Mouse (Mus musculus) liver, embryonic 14.5 days (tissue): ENCODE data around the gene Megf11. TPM values are rescaled to one million over a fixed set of nuclear protein-coding genes. Genes with fewer than 3 reads are reported as not detected.

ENCODE experiments used
- ATAC-seq: fragments of 200-750 bp; cut with Nextera tagmentation; 2 replicates; pipeline ENCODE4 v1.8.0; 2017; ENCODE audit warnings: moderate number of reproducible peaks, mild to moderate bottlenecking, moderate library complexity; ENCODE audit not compliant: insufficient read depth
- DNase-seq, 3 experiments: peaks; one replicate each; pipeline ENCODE4 v3.0.0-alpha.2; 2012 to 2013; ENCODE audit warnings: low read depth in 3 of 3, low spot score in 3 of 3
- H3K27ac ChIP-seq: fragments of 300-500 bp; sonication (generic); 2 replicates; pipeline ENCODE4 v1.5.1; 2014; ENCODE audit warnings: moderate library complexity, mild to moderate bottlenecking, control low read depth, inconsistent platforms
- H3K27me3 ChIP-seq: fragments of 300-500 bp; sonication (generic); 2 replicates; pipeline ENCODE4 v1.6.1; 2014; ENCODE audit warnings: mild to moderate bottlenecking, low read length, moderate library complexity; ENCODE audit not compliant: control insufficient read depth, insufficient read depth
- H3K36me3 ChIP-seq: fragments of 300-500 bp; sonication (generic); replicated peaks from 2 replicates; pipeline ENCODE4 v1.6.1; 2014; ENCODE audit warnings: low read depth; ENCODE audit not compliant: control insufficient read depth, insufficient read depth
- H3K4me1 ChIP-seq, 2 experiments: fragments of 200-500 bp in 1 of 2; fragments of 300-500 bp in 1 of 2; sonication (generic) in 1 of 2; replicated peaks; 2 replicates each; pipeline ENCODE4 v1.6.1; 2012 to 2014; ENCODE audit warnings: antibody characterized with exemption in 1 of 2, inconsistent platforms in 1 of 2, low read length in 1 of 2; ENCODE audit not compliant: control insufficient read depth in 2 of 2, insufficient read depth in 2 of 2
- H3K4me2 ChIP-seq: fragments of 300-500 bp; sonication (generic); 2 replicates; pipeline ENCODE4 v1.6.1; 2014; ENCODE audit warnings: low read depth, mild to moderate bottlenecking, control low read depth, moderate library complexity
- H3K4me3 ChIP-seq, 2 experiments: fragments of 200-500 bp in 1 of 2; fragments of 300-500 bp in 1 of 2; sonication (generic) in 1 of 2; 2 replicates each; pipeline ENCODE4 v1.5.1; 2012 to 2014; ENCODE audit warnings: low read depth in 2 of 2, low read length in 2 of 2, mild to moderate bottlenecking in 2 of 2, control low read depth in 1 of 2, inconsistent platforms in 1 of 2, moderate library complexity in 1 of 2; ENCODE audit not compliant: insufficient read depth in 1 of 2
- H3K9ac ChIP-seq: fragments of 300-500 bp; sonication (generic); replicated peaks from 2 replicates; pipeline ENCODE4 v1.6.1; 2014; ENCODE audit warnings: mild to moderate bottlenecking, control low read depth, moderate library complexity
- H3K9me3 ChIP-seq: fragments of 300-500 bp; sonication (generic); 2 replicates; pipeline ENCODE4 v1.6.1; 2016; ENCODE audit warnings: low read length, mixed read lengths; ENCODE audit not compliant: control insufficient read depth
- CTCF ChIP-seq: IDR thresholded peaks from 2 replicates; pipeline ENCODE4 v1.5.1; 2016; ENCODE audit warnings: antibody characterized with exemption, low read depth, control low read depth
- EP300 ChIP-seq: IDR thresholded peaks from 2 replicates; pipeline ENCODE4 v1.6.1; 2016; ENCODE audit warnings: antibody characterized with exemption, low read depth
- WGBS: fragments of 180-500 bp; shearing (Covaris S2); extraction: QIAGEN DNeasy Blood & Tissue Kit; methylation state at CpG from one replicate; pipeline ENCODE4 v1.1.7; 2014; ENCODE audit not compliant: insufficient replicate concordance; 5-methylcytosine and 5-hydroxymethylcytosine counted together
- polyA plus RNA-seq, 2 experiments: library from polyadenylated mRNA; depleted of rRNA in 1 of 2; stranded (reverse) in 1 of 2; unstranded in 1 of 2; fragments of >200 nt; fragmentation: Nextera tagmentation in 1 of 2; extraction: Ambion mirVana in 1 of 2; gene quantifications; 2 replicates each; pipeline versions ENCODE4 v1.2.1 to v1.2.3; 2012 to 2014

The Megf11 gene
- polyA plus RNA-seq, 2 experiments: 0.18 to 0.28 TPM

DNA sequence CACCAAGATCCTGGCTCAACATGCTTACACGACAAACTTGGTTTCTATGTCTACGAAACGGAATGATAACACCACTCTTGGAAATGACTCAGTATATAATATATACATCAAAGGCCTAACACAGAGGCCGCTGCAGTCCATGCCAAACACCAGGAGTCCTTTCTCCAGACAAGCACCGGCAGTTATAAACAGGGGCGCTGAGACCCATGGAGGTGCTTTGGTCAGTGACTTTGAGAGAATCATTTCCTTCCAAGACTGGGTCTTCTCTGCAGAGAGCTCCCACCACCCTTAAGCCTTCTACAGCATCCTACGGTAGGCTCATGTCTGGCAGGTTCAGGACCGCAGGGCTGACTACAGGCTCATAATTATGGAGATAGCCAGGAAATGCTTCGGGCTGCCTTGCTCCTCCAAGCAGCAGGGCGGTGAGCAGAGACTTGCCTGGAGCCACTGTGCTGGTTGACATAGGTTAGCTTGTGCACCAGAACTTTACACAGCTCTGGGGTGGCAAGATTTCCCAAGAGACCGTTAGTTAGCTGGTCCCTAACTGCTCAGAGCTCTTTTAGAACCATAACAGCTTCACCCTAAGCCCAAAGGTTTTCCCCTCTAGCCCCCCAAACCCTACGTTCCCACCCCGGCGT lies 219.8 kb downstream of the Megf11 start:
- Histone ChIP-seq H3K9ac (no peak overlapping the region), H3K27me3 (no peaks in the 10 kb centered on the region; the same call in 1 of the 2 replicates), H3K4me3 (no peak overlapping the region), H3K4me2 (no peak overlapping the region), H3K27ac (no peak overlapping the region), H3K9me3 (no peaks in the 10 kb centered on the region), H3K36me3 (no peaks in the 10 kb centered on the region), H3K4me1 (0 out of 4 replicates have a peak, but pooled peaks cover 0 to 1% of the 10 kb centered on the region in 2 experiments)
- no peak for DNase-seq
- TF ChIP-seq CTCF (no peak), EP300 (no peak)
- 77% methylated on average over 14 of the region's 14 CpGs for WGBS
- ATAC-seq: no peak

GRCm38 (mm10) chr9:64605735-64606349 lies 220.4 kb downstream of the Megf11 start:
- Histone ChIP-seq H3K27ac (no peak overlapping the region), H3K4me3 (no peak overlapping the region), H3K4me2 (no peak overlapping the region), H3K9ac (no peak overlapping the region), H3K4me1 (no peaks in the 10 kb centered on the region), H3K9me3 (no peaks in the 10 kb centered on the region), H3K27me3 (no peaks in the 10 kb centered on the region; the same call in 1 of the 2 replicates), H3K36me3 (no peaks in the 10 kb centered on the region)
- DNase-seq (no peak), ATAC-seq (no peak)
- TF ChIP-seq CTCF: no peak
- TF ChIP-seq EP300: no peak
- 62% methylated on average over 13 of the region's 13 CpGs for WGBS

GRCm38 (mm10) chr9:64607049-64607448 lies 221.6 kb downstream of the Megf11 start:
- Histone ChIP-seq H3K4me1 (no peaks in the 10 kb centered on the region), H3K27ac (no peak overlapping the region), H3K27me3 (no peaks in the 10 kb centered on the region; the same call in 1 of the 2 replicates), H3K9me3 (no peaks in the 10 kb centered on the region), H3K36me3 (no peaks in the 10 kb centered on the region), H3K4me2 (no peak overlapping the region), H3K9ac (no peak overlapping the region), H3K4me3 (no peak overlapping the region)
- WGBS: 63% methylated on average over 1 of the region's 1 CpGs
- DNase-seq (no peak), ATAC-seq (no peak)
- no peak for TF ChIP-seq CTCF

GRCm38 (mm10) chr9:64609546-64609945 lies 224.1 kb downstream of the Megf11 start:
- no peaks in the 10 kb centered on the region; the same call in 1 of the 2 replicates for H3K27me3 ChIP-seq
- ATAC-seq: no peak
- H3K9me3 ChIP-seq: no peaks in the 10 kb centered on the region
- no peak for DNase-seq
- 57% methylated on average over 3 of the region's 3 CpGs for WGBS
- no peak for TF ChIP-seq EP300
- no peak for TF ChIP-seq CTCF
- H3K36me3 ChIP-seq: no peaks in the 10 kb centered on the region
- no peak overlapping the region for H3K4me3 ChIP-seq
- H3K9ac ChIP-seq: no peak overlapping the region
- no peak overlapping the region for H3K27ac ChIP-seq
- no peak overlapping the region for H3K4me2 ChIP-seq
- no peaks in the 10 kb centered on the region for H3K4me1 ChIP-seq

GRCm38 (mm10) chr9:64612121-64612983 lies 226.9 kb downstream of the Megf11 start:
- Histone ChIP-seq H3K4me2 (no peak overlapping the region), H3K9ac (no peak overlapping the region), H3K4me1 (no peaks in the 10 kb centered on the region), H3K9me3 (no peaks in the 10 kb centered on the region), H3K4me3 (no peak overlapping the region), H3K36me3 (no peaks in the 10 kb centered on the region), H3K27me3 (no peaks in the 10 kb centered on the region), H3K27ac (no peak overlapping the region)
- TF ChIP-seq CTCF: no peak
- 28% methylated on average over 7 of the region's 7 CpGs for WGBS
- DNase-seq: no peak
- no peak for ATAC-seq
